Mouse (Mus musculus) intestine, embryonic 14.5 days (tissue): Measurements from ENCODE around the gene Mdfi. TPM values are rescaled to one million over a fixed set of nuclear protein-coding genes. Genes with fewer than 3 reads are reported as not detected.

Experiments
- ATAC-seq: fragments of 200-750 bp; cut with Nextera tagmentation; replicated peaks from 2 replicates; pipeline ENCODE4 v1.8.0; 2017; ENCODE audit warnings: low read depth, moderate number of reproducible peaks, moderate TSS enrichment, moderate library complexity; ENCODE audit not compliant: low FRiP score, low TSS enrichment
- DNase-seq: peaks from one replicate; pipeline ENCODE4 v3.0.0-alpha.2; 2018; ENCODE audit warnings: low spot score
- H3K27ac ChIP-seq: fragments of 300-500 bp; sonication (generic); 2 replicates; pipeline ENCODE4 v1.5.1; 2014; ENCODE audit warnings: low read depth, mild to moderate bottlenecking, control low read depth
- H3K27me3 ChIP-seq: fragments of 300-500 bp; sonication (generic); replicated peaks from 2 replicates; pipeline ENCODE4 v1.6.1; 2014; ENCODE audit warnings: low read length, control low read depth; ENCODE audit not compliant: control insufficient read depth, insufficient read depth
- H3K36me3 ChIP-seq: fragments of 300-500 bp; sonication (generic); 2 replicates; pipeline ENCODE4 v1.6.1; 2014; ENCODE audit warnings: low read length, control low read depth; ENCODE audit not compliant: control insufficient read depth, insufficient read depth
- H3K4me1 ChIP-seq: fragments of 300-500 bp; sonication (generic); replicated peaks from 2 replicates; pipeline ENCODE4 v1.6.1; 2014; ENCODE audit warnings: low read length, control low read depth, mixed read lengths; ENCODE audit not compliant: control insufficient read depth, insufficient read depth
- H3K4me2 ChIP-seq: fragments of 300-500 bp; sonication (generic); 2 replicates; pipeline ENCODE4 v1.6.1; 2014; ENCODE audit warnings: low read length
- H3K4me3 ChIP-seq: fragments of 300-500 bp; sonication (generic); 2 replicates; pipeline ENCODE4 v1.5.1; 2014; ENCODE audit warnings: low read depth, low read length, control low read depth, mixed read lengths
- H3K9ac ChIP-seq: fragments of 300-500 bp; sonication (generic); 2 replicates; pipeline ENCODE4 v1.6.1; 2014; ENCODE audit warnings: mild to moderate bottlenecking, low read length
- H3K9me3 ChIP-seq: fragments of 300-500 bp; sonication (generic); 2 replicates; pipeline ENCODE4 v1.6.1; 2016; ENCODE audit warnings: low read length, control low read depth; ENCODE audit not compliant: control insufficient read depth
- whole genome bisulfite sequencing: fragments of 180-500 bp; shearing (Covaris S2); extraction: QIAGEN DNeasy Blood & Tissue Kit; methylation state at CpG from one replicate; pipeline ENCODE4 v1.1.7; 2014; 5-methylcytosine and 5-hydroxymethylcytosine counted together
- polyA plus RNA-seq: library from polyadenylated mRNA; unstranded; fragments of >200 nt; fragmentation: Nextera tagmentation; extraction: Ambion mirVana; gene quantifications from 2 replicates; pipeline ENCODE4 v1.2.1, GENCODE M21; 2014

Mdfi gene
- polyA plus RNA-seq, 1 experiment from 2014 or later = 31.7 TPM

DNA sequence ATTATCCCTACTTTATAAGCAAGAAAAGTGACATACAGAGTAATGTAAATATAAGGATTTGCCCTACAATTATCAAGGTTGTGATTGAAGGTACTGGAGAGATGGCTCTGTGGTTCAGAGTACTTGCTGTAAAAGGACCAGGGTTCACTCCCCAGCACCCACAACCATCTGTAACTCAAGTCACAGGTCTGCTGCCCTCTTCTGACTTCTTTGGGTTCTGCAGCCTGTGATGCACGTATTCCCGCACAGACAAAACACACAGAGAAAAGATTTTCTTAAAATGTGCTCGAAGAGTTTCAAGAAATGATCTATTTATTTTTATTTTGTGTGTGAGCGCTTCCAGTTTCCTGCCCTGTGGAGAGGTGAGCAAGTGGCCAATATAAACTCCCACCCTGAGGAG lies 30.8 kb downstream of the Mdfi start:
- no peak overlapping the region for H3K9ac ChIP-seq
- peaks cover 12% of the 10 kb centered on the region for H3K4me1 ChIP-seq
- H3K36me3 ChIP-seq = no peaks in the 10 kb centered on the region
- no peak for DNase-seq
- no peak overlapping the region for H3K27ac ChIP-seq
- no peak for ATAC-seq
- H3K4me2 ChIP-seq = no peak overlapping the region
- no peaks in the 10 kb centered on the region for H3K9me3 ChIP-seq
- no peaks in the 10 kb centered on the region for H3K27me3 ChIP-seq
- 96% methylated on average over 4 of the region's 4 CpGs for WGBS
- H3K4me3 ChIP-seq = no peak overlapping the region

DNA sequence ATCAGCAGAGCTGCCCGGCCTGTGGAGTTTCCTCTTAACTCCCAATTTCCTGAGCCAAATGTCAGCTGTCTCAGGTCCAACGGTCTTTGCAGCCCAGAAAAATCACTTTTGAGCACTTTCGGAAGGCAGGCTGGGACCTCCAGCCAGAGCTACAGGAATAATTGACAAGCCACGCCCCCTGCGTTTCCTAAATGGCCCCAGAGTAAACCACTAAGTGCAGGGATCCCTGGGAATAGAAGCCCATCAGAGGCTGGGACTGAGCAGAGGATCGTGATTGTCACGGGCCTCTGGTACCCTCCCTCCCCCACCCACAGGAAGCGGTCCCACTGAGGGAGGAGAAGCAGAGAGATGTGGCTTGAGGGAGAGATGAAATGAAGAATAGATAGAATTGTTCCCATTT lies 31.7 kb downstream of the Mdfi start:
- no peak overlapping the region for H3K9ac ChIP-seq
- H3K36me3 ChIP-seq = no peaks in the 10 kb centered on the region
- 15% methylated on average over 8 of the region's 8 CpGs for WGBS
- H3K27ac ChIP-seq = no peak overlapping the region; the same call in 1 of the 2 replicates
- no peak overlapping the region for H3K4me3 ChIP-seq
- no peaks in the 10 kb centered on the region for H3K9me3 ChIP-seq
- peaks cover 12% of the 10 kb centered on the region for H3K4me1 ChIP-seq
- DNase-seq = no peak
- no peaks in the 10 kb centered on the region for H3K27me3 ChIP-seq
- no peak for ATAC-seq
- H3K4me2 ChIP-seq = no peak overlapping the region

DNA sequence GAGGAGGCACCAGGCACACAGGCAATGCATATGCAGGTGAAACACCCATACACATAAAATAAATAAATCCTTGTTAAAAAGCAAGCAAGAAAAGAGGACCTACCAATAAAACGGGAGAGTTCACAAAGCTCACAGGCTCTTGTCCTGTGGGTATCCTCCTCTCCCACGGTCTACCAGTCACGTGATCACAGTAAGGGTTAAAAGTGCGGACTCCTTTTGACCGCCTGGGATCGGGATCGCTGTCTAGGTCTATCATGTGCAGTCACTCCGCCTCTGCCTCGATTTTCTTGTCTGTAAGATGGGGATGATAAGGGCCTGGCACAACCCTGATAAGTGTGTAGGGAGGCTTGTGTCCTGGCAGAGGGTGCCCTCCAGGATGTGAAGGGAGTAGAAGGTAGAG lies 37.1 kb downstream of the Mdfi start:
- ATAC-seq = no peak
- Histone ChIP-seq H3K9me3 (no peaks in the 10 kb centered on the region), H3K27me3 (no peaks in the 10 kb centered on the region), H3K36me3 (no peaks in the 10 kb centered on the region), H3K4me1 (peaks cover 4% of the 10 kb centered on the region; the same call in 1 of the 2 replicates), H3K4me3 (no peak overlapping the region), H3K4me2 (no peak overlapping the region), H3K27ac (no peak overlapping the region), H3K9ac (no peak overlapping the region)
- WGBS = 77% methylated on average over 9 of the region's 9 CpGs
- DNase-seq = no peak

DNA sequence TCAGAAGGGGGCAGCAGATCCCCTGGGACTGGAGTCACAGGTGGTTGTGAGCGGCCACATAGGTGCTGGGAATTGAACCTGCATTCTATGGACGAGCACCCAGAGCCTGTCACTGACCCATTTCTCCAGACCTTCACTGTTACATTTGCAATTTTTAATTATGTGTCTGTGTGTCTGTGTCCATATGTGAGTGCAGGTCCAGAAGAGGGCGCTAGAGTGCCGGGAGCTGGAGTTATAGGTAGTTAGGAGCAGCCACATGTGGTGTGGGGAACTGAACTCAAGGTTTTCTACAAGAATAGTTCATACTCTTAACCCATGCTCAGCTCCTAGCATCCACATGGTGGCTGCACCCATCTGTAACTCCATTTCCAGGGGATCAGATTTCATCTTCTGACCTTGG lies 37.5 kb downstream of the Mdfi start:
- WGBS = 66% methylated on average over 4 of the region's 4 CpGs
- no peak for ATAC-seq

DNA sequence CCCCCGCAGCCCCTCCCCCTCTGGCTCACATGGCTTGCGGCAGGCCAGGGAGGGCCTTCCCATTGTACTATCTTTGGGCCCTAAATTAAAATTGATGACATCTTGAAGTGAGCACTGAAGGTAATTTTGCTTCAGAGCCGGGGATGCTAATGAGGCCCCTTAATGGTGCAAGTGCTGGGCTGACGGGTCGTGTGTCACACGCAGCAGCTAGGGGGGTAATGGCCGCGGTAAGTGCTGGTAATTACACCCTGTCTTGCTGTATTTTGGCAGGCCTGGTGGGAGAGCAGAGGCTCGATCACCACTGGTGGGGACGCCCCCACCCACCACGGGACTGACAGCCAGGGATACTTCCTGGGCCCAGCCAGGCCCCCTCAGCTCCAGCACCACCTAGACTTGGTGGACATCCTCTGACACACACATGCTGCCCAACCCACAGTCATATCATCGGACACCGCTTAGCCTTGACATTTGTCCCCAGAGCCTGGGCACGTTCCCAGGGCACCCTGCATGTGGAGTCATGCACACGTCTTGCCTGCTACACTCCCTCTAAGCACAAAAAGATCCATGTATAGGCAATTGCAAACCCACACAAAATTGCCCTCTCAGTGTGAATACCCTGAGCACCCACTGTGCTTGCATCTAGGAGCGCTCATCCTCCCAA lies 38.2 kb downstream of the Mdfi start:
- 55% methylated on average over 16 of the region's 16 CpGs for WGBS
- no peak for DNase-seq
- Histone ChIP-seq H3K27ac (no peak overlapping the region), H3K9ac (no peak overlapping the region), H3K27me3 (no peaks in the 10 kb centered on the region), H3K4me3 (no peak overlapping the region), H3K9me3 (no peaks in the 10 kb centered on the region), H3K4me2 (no peak overlapping the region), H3K36me3 (no peaks in the 10 kb centered on the region), H3K4me1 (peaks cover 7% of the 10 kb centered on the region; the same call in 1 of the 2 replicates)
- no peak for ATAC-seq

More for the DNA sequence above, 37.5 kb downstream of the Mdfi start:
- H3K4me1 ChIP-seq = peaks cover 7% of the 10 kb centered on the region; the same call in 1 of the 2 replicates
- H3K4me3 ChIP-seq = no peak overlapping the region
- no peak overlapping the region for H3K27ac ChIP-seq
- H3K9me3 ChIP-seq = no peaks in the 10 kb centered on the region
- no peak overlapping the region for H3K4me2 ChIP-seq
- H3K36me3 ChIP-seq = no peaks in the 10 kb centered on the region
- no peak for DNase-seq
- no peak overlapping the region for H3K9ac ChIP-seq
- no peaks in the 10 kb centered on the region for H3K27me3 ChIP-seq

DNA sequence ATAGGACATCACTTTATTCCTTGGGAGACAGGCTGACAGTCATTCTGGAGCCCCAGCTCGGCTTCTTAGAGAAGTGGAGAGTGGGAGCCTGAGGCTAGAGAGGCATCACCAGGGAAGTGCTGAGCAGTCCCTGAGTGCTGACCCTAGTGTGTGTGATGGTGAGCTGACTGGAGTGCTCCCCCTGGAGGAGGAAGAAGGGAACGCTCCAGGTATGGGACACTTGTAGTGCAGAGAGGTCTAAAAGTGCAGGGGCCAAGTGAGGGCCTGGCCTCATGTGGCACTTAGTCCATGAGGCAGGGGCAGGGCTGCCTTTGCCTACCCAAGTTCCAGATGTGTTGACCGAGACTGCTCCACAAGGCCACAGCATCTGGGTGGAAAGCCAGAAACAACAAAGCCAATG lies 39.0 kb downstream of the Mdfi start:
- no peaks in the 10 kb centered on the region for H3K36me3 ChIP-seq
- ATAC-seq (no peak), DNase-seq (peak; percentile 75)
- no peak overlapping the region for H3K27ac ChIP-seq
- H3K9me3 ChIP-seq = no peaks in the 10 kb centered on the region
- 53% methylated on average over 3 of the region's 3 CpGs for WGBS
- peaks cover 7% of the 10 kb centered on the region; the same call in 1 of the 2 replicates for H3K4me1 ChIP-seq
- no peak overlapping the region for H3K4me2 ChIP-seq
- no peaks in the 10 kb centered on the region for H3K27me3 ChIP-seq
- no peak overlapping the region for H3K4me3 ChIP-seq
- no peak overlapping the region for H3K9ac ChIP-seq

DNA sequence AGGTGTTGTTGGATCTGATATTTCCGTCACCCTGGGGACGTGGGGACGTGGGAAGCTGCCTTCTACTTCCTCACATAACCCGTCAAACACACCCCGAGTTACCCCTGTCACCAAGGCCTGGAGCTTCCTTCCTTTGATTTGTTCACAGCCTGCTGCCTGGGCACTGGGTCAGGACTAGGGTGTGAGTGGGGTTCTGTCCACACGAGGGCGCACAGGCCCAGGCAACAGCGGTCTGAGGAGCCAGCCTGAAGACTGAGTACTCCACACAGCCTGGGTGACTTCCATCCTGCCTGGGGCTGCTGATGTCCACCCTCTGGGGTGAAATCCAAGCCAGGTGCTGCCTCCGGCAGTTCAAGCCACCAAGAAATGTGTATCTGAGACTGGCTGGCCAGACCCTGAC lies 41.1 kb downstream of the Mdfi start:
- H3K27ac ChIP-seq = no peak overlapping the region
- ATAC-seq (peak; percentile 81), DNase-seq (peak; percentile 93)
- H3K4me1 ChIP-seq = peaks cover 9% of the 10 kb centered on the region; the same call in 1 of the 2 replicates
- H3K27me3 ChIP-seq = no peaks in the 10 kb centered on the region
- no peak overlapping the region for H3K9ac ChIP-seq
- H3K36me3 ChIP-seq = no peaks in the 10 kb centered on the region
- H3K9me3 ChIP-seq = no peaks in the 10 kb centered on the region
- no peak overlapping the region for H3K4me3 ChIP-seq
- H3K4me2 ChIP-seq = no peak overlapping the region
- WGBS = 16% methylated on average over 9 of the region's 9 CpGs

DNA sequence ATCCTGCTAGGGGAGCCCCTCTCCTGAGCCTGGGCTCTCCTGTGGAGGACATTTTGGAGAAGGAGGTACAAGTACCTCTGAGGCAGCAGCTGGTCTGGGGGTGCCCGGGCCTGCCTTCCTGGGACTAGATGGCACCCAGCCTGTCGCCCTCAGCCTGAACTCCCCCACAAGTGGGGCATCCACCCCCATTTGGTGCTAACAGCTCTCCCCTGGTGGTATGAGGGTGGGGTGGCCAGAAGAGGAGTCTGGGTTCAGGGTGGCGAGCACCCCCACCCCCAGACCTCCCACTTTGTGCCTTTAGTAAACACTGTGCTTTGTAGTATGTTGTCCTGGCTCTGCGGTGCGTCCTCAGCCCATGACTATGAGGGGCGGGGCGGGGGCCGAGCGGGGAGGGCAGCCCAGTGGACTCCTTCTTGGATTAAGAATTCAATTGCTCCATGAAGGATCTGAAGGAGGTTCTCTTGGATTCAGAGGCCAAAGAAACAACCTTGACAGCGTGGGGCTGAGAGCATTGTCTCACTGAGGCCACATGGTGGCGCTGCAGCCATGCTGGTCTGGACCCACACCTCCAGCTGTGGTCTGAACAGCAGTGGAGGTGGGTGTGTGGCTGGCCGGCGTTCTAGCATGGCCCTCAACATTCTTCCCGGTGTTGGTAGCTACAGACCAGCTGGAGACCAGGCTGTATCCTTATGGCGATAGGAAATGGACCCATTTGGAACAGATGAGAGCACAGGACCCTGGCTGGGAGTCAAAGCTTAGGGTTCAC lies 42.2 kb downstream of the Mdfi start:
- ATAC-seq (peak; percentile 54), DNase-seq (peak; percentile 88)
- Histone ChIP-seq H3K9ac (no peak overlapping the region), H3K36me3 (no peaks in the 10 kb centered on the region), H3K4me3 (no peak overlapping the region), H3K4me2 (no peak overlapping the region), H3K9me3 (no peaks in the 10 kb centered on the region), H3K4me1 (peaks cover 18% of the 10 kb centered on the region), H3K27me3 (no peaks in the 10 kb centered on the region), H3K27ac (no peak overlapping the region)
- WGBS = 20% methylated on average over 15 of the region's 15 CpGs
